Mouse (Mus musculus) adrenal gland, adult 18-20 months (tissue): ENCODE data around the gene Plekha7. TPM values are rescaled to one million over a fixed set of nuclear protein-coding genes. Genes with fewer than 3 reads are reported as not detected.

Experiments used
- DNase-seq, 2 experiments: peaks; one replicate each; pipeline ENCODE4 v3.0.0; 2021 to 2022; ENCODE audit warnings: low spot score in 2 of 2
- total RNA-seq, 2 experiments: library from RNA; stranded (reverse); gene quantifications; 1 replicate in 1 of 2; 2 replicates in 1 of 2; pipeline ENCODE4 v1.2.3; 2021

Gene Plekha7
- total RNA-seq, 2 experiments from 2014 or later = 10.5 to 12.9 TPM

DNA sequence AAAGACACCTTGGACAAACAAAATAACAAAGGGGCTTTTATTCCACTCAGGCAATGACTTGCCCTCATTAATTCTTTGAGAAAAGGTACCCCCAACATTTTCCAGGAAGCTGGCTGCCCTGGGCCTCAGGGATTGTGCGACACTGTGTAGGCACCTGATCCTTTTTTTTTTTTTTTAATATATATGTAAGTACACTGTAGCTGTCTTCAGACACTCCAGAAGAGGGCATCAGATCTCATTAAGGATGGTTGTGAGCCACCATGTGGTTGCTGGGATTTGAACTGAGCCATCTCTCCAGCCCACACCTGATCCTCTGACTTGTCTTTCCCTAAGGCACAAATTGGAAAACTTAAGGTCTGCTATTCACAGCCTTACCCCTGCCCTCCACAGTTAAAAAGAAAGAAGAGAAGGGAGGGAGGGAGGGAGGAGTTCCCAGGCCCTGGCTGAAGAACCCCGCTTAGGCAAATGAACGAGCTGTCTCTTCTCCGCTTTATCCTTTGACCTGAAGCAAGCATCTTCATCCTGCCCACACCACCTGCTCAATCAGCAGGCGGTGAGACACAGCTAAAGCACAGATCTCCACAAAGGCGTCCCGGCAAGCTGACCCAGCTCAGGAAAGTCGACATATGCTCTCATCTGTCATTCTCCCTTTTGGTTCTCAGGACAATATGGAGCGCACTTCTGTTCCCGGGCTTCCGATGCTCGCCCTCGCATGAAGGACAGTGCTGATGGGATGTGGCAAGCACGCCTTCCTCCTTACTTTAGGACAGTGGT is 85.0 kb downstream of the Plekha7 start:
- DNase-seq = no peak

DNA sequence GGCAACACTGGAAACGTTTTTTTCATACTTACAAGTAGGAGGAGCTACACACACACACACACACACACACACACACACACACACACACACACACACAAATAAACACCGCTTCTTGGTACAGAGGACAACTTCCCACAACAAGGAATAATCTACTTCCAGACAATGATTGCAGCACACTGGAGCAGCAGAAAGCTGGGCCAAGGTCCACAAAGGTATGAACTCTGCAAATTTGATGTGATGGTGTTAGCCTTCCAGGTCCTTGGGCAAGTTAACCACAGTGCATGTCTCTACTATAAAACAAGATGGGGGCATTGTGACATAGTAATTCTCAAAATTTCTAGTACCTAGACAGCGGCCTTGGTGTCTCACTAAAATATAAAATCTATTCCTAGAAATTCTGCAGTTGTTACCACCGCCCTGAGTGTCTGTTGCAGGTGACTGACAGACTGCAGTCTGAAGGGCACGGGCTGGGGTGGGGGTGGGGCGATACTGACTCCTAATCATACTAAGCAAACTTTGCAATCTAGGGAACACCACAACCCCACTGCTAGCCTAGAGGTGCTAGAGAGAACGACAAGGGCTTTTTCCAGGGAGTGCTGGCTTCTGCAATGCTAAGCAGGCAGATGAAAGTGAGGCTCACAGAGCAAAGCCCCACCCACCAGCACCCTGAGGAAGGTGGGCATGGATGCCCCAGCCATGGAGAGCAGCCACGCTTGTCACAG is 85.7 kb downstream of the Plekha7 start:
- DNase-seq = no peak

GRCm38 (mm10) chr7:116221883-116222282 is 86.3 kb downstream of the Plekha7 start:
- DNase-seq = no peak

- DNase-seq = no peak
These were observed 88.0 kb downstream of the Plekha7 start for GRCm38 (mm10) chr7:116220103-116220707.

- DNase-seq = no peak
These were observed 90.4 kb downstream of the Plekha7 start for GRCm38 (mm10) chr7:116217747-116218146.

- no peak for DNase-seq
These were observed 96.3 kb downstream of the Plekha7 start for GRCm38 (mm10) chr7:116211904-116212303.

GRCm38 (mm10) chr7:116209926-116210631 is 98.1 kb downstream of the Plekha7 start:
- DNase-seq = no peak

- DNase-seq = no peak
These were observed 99.3 kb downstream of the Plekha7 start for GRCm38 (mm10) chr7:116208880-116209279.

DNA sequence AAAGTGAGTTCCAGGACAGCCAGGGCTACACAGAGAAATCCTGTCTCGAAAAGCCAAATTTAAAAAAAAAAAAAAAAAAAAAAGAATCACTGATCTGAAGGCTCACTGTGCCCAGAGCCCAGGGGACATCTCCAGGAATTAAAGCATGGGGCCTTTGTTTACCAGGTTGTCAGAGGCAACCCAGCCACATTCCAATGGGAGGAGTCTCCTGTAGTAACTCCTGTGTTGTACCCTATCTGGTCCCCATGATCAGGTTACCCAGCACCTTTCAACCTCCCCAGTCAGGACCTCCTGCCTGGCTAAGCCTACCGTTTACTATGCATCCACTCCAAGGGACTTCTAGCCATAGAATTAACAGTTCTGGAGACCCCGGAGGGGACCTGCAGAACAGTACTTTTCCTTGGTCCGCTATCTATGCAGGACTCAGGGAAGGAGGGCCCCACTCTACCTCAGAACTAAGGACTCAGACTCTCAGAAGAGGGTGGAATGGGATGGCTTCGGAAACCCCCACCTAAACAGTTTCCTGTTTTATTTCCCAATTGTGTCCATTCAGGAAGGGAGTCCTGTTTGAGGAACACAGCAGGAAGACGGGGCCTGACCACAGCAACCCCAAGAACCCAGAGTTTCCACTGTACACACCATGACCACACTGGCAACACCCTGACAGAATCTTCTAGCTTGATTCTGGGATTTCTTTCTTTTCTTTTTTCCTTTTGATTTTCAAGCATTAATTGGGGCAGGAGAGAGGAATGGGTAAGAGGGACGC is 101.2 kb downstream of the Plekha7 start:
- no peak for DNase-seq

DNA sequence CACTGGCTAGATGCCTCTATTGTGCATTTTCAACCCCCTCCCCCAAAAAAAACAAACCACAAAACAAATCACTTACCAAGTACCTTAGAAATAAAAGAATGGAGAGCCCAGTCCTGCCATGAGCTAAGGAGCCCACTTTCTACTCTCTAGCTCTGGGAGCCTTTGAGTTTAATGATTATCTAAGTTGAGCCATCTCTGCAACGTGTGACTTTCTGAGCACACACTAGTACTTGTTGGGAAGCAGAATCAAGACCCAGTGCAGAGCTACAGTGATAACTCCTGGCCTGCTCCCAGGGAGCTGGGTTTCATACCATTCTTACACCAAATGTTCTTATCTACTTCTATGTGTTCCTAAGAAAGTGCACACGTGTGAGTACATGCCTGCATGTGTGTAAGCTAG is 102.7 kb downstream of the Plekha7 start:
- DNase-seq = no peak

DNA sequence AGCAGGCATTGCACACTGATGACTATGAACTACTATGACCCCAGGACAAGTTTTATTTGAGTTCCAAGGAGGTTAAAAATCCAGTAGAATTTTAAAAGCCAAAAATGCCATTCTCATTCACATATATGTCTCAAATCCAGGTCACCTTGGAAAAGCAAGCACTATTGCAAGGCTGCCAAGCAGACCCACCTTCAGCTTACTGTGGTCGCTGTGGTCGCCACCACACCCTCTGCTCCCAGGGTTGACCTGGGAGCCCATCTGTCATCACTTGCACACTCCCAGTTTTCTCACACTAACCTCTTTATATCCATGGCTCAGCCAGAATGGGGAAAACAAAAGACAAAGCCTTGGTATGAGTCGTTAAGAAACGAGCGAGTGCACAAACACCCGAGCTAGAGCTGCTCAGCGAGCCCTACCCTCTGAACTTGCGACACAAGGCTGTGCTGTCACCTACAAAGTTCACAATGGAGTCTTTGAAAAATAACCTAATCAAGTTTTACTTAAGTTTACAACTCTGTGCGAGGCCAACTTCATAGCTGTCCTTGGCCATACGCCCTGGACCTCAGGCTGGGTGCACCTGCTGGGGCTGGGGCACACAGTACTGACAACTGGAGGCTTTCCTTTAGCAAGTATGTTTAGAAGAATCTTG is 106.0 kb downstream of the Plekha7 start:
- no peak for DNase-seq

DNA sequence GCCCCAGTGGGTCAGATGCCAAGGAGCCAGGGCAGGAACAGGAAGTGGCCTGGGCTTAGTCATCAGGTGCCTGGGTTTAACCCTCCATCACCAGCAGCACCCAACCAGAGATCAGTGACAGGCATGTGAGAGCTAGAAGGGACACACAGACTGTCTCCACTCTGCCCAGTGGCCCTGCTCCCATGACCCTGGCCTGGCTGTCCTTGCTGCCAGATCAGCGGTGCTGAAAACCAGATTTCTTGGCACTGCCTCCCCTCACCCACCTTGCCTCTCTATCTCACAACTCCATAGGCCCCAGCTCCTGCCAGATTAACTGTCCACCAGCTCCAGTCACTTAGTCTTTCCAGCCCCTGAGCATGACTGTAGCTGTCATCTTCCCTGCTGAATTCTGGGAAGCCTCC is 107.2 kb downstream of the Plekha7 start:
- no peak for DNase-seq

DNA sequence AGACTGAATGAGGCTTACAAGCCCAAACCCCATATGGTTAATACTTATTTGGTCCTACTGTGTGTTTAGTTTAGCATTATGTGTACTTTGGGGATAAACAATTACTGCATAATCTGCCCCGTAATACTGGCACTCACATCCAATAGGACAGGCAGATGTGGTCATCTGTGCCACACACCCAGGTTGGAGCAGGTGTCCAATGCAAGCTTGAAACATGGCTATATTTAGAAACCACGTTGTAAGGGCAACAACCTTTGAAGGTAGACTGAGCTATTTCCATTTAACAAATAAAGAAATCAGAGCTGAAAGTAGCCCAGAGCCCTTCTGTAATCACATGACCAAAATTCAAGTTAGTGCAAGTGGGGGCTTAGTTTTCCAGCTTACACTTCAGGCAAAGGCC is 107.6 kb downstream of the Plekha7 start:
- no peak for DNase-seq

- no peak for DNase-seq
These were observed 109.3 kb downstream of the Plekha7 start for GRCm38 (mm10) chr7:116198902-116199301.

- no peak for DNase-seq
These were observed 109.8 kb downstream of the Plekha7 start for GRCm38 (mm10) chr7:116198407-116198806.

GRCm38 (mm10) chr7:116196974-116197679 is 111.0 kb downstream of the Plekha7 start:
- DNase-seq = no peak

DNA sequence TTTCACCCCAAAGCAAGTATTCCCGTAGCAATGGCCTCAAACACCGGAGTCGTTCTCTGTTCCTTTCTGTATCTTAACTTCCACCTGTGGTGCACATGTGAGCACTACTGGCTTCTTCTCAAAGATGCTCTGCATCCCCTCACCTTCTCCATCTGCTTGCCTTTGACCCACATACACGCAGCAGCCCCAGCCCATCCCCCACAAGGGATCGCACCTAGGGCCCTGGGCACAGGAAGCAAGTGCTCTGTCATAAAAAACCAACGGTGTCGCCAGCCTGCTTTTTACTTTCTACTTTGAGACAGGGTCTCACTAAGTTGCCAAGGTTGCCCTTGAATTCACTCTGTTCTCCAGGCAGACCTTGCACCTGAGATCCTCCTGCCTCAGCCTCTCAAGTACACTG is 113.2 kb downstream of the Plekha7 start:
- no peak for DNase-seq

DNA sequence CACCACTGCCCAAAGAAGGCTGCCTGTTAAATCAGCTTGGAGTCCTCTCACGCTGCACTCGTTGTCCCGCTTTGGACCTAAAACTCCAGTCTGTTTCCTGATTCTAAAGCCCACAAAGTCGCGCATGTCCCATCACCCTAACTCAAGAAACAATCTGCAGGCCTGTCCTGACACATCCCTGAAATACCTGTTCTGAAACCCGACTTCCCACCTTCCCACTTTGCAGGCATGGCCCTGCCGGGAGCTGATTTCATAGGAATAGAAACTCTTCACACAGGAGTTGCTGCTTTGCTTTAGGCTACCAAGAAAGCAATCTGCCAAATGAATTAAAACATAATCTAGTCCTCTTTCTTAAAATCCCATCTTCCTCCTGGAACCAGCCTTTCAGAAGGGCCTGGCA is 115.2 kb downstream of the Plekha7 start:
- DNase-seq = no peak

GRCm38 (mm10) chr7:116192096-116192595 is 116.0 kb downstream of the Plekha7 start:
- no peak for DNase-seq
